Mouse (Mus musculus): Measurements from ENCODE around the gene Krt42. TPM values are rescaled to one million over a fixed set of nuclear protein-coding genes. Genes with fewer than 3 reads are reported as not detected.
A peak's percentile ranks its signal among the peaks of the same experiment; 100 is the strongest.
"Not testable (repeated sequence)": the region's sequence is repeated elsewhere in the genome, so short reads cannot be mapped to it uniquely, and the experiment has no call there.

The Krt42 gene
- polyA plus RNA-seq, 2 experiments: not detected

DNA sequence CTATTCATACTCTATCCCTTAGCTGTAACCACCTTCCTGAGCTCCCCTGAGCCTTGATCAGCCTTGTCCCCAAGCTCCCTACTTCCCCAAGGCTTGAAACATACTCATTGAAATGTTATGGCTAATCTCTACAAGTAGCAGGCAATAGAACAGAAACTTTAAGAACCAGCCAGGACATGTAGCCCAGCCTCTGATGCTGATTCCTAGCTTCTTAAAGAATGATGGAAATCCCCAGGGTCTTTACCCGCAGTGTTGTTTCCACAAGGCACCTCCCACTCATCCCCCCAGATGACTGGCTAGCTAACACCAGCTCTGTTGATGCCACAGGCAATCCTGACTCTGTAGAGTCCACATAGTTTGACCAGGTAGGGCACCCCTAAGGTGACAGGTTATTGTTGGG lies 11.7 kb downstream of the Krt42 start:
- Histone ChIP-seq H3K4me2 (ENCODE audit: low read depth) (no peak overlapping the region), H3K27me3 (ENCODE audit: control insufficient read depth, insufficient read depth, low read length) (no peaks in the 10 kb centered on the region), H3K4me1 (replicated peaks; ENCODE audit: control insufficient read depth in 2 of 2, insufficient read depth in 2 of 2, low read length in 1 of 2) (no peaks in the 10 kb centered on the region), H3K9me3 (ENCODE audit: control insufficient read depth, low read length) (no peaks in the 10 kb centered on the region), H3K4me3 (ENCODE audit: insufficient read depth in 1 of 2, low read depth in 2 of 2, low read length in 2 of 2) (no peak overlapping the region), H3K27ac (no peak overlapping the region), H3K9ac (replicated peaks) (no peak overlapping the region), H3K36me3 (replicated peaks; ENCODE audit: control insufficient read depth, insufficient read depth, low read depth) (no peaks in the 10 kb centered on the region)
- WGBS (ENCODE audit: insufficient replicate concordance): 81% methylated on average over 1 of the region's 1 CpGs
- ATAC-seq (ENCODE audit: insufficient read depth): no peak
- no peak for DNase-seq (ENCODE audit: low read depth in 3 of 3, low spot score in 3 of 3)
- no peak for TF ChIP-seq EP300 (IDR thresholded peaks at IDR 0.05; ENCODE audit: low read depth)
- no peak for TF ChIP-seq CTCF (IDR thresholded peaks at IDR 0.05; ENCODE audit: low read depth)

DNA sequence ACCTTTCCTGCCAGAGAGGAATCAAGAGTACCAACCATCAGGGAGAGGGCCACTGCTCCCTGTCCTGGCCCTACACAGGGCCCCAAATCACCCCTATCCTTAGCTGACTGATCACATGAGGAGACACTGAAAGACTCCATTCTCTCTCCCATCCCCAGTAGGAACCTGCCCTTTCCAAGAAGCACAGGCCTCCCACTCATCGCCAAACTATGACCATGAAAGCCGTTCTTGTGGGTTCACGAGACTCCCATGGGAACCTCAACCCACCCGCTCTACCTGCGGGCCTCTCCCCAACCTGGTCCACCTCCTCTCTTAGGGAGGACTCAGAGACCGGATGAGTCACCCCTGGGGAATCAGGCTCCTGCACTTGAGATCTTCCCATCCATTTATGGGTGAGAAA lies 14.2 kb downstream of the Krt42 start:
- Histone ChIP-seq H3K9ac (replicated peaks) (no peak overlapping the region), H3K36me3 (replicated peaks; ENCODE audit: control insufficient read depth, insufficient read depth, low read depth) (no peaks in the 10 kb centered on the region), H3K9me3 (ENCODE audit: control insufficient read depth, low read length) (no peaks in the 10 kb centered on the region), H3K27ac (no peak overlapping the region), H3K4me3 (ENCODE audit: insufficient read depth in 1 of 2, low read depth in 2 of 2, low read length in 2 of 2) (no peak overlapping the region), H3K4me2 (ENCODE audit: low read depth) (no peak overlapping the region), H3K27me3 (ENCODE audit: control insufficient read depth, insufficient read depth, low read length) (no peaks in the 10 kb centered on the region), H3K4me1 (replicated peaks; ENCODE audit: control insufficient read depth in 2 of 2, insufficient read depth in 2 of 2, low read length in 1 of 2) (no peaks in the 10 kb centered on the region)
- DNase-seq (ENCODE audit: low read depth in 3 of 3, low spot score in 3 of 3): no peak
- TF ChIP-seq EP300 (IDR thresholded peaks at IDR 0.05; ENCODE audit: low read depth): no peak
- TF ChIP-seq CTCF (IDR thresholded peaks at IDR 0.05; ENCODE audit: low read depth): no peak
- ATAC-seq (ENCODE audit: insufficient read depth): no peak
- WGBS (ENCODE audit: insufficient replicate concordance): 73% methylated on average over 6 of the region's 6 CpGs

DNA sequence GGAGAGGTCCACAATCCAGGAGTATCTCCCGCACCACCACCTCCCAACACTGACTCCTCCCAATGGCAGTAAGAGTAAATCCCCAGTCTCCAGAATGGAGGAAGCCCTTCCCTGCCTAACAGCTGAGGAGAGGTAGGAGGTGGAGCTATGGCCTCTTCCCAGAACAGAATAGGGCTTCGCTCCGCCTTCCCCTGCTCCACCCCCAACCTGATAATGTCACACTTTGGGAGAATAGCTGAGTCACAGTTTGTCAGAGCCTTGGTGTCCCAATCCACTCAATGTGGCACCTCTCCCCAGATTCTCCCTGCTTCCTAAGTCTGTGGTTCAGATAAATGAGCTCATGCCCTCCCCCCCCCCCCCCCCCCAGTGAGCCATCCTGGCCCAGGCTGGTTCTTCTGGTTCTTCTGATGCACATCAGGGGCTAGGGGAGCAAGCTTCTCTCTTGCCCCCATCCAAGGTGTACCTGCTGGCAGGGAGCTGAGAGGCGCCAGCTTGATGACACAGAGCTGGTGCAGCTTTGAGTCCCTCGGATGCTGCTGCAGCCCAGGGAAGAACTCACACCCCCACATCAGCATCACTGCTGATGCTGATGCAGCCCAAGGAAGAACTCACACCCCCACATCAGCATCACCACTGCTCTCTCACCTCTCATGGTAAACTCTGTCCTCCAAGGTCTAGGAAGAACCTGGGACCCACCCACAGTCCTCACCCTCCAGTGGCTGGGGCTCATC lies 15.1 kb downstream of the Krt42 start:
- Histone ChIP-seq H3K9me3 (ENCODE audit: control insufficient read depth, low read length) (no peaks in the 10 kb centered on the region), H3K4me3 (ENCODE audit: insufficient read depth in 1 of 2, low read depth in 2 of 2, low read length in 2 of 2) (no peak overlapping the region), H3K4me2 (ENCODE audit: low read depth) (no peak overlapping the region), H3K36me3 (replicated peaks; ENCODE audit: control insufficient read depth, insufficient read depth, low read depth) (no peaks in the 10 kb centered on the region), H3K27me3 (ENCODE audit: control insufficient read depth, insufficient read depth, low read length) (no peaks in the 10 kb centered on the region), H3K27ac (no peak overlapping the region), H3K9ac (replicated peaks) (no peak overlapping the region), H3K4me1 (replicated peaks; ENCODE audit: control insufficient read depth in 2 of 2, insufficient read depth in 2 of 2, low read length in 1 of 2) (no peaks in the 10 kb centered on the region)
- TF ChIP-seq EP300 (IDR thresholded peaks at IDR 0.05; ENCODE audit: low read depth): no peak
- WGBS (ENCODE audit: insufficient replicate concordance): 45% methylated on average over 5 of the region's 5 CpGs
- DNase-seq (ENCODE audit: low read depth in 3 of 3, low spot score in 3 of 3): peak in 1 of 3 experiments; percentile 22
- ATAC-seq (ENCODE audit: insufficient read depth): no peak

DNA sequence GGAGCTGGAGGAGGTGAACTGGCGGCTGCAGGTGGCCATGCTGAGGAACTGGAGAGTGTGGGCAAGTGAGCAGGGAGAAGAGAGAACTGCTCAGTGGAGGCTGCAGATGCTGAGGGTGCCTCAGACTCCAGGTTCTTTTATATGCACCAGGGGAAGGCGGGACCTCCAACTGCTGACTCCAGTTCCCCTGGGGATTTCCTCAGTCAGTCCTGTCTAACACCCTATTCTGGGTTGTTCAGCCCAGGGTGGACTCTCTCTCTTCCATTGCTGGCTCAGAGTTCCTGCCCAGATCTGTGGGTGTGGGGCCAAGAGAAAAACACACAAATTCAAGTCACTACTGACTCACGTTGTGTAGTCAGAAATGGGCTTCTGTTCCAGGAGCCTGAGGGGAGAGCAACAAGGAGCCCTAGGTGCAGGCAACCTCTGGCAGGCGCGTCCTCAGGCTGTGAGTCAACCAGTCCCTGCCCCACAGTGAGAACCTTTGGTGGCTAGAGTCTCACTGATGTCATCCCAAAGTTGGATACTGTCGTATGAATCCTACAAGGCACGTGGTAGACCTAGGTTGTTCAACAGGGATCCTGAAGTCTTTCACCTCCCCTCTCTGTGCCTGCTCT lies 20.7 kb downstream of the Krt42 start, which contains the start of gene Krt16:
Krt16 (minus strand) TSS at position 51 of the 614 bp plus-strand sequence.
- Histone ChIP-seq H3K9me3 (ENCODE audit: control insufficient read depth, low read length) (no peaks in the 10 kb centered on the region), H3K4me3 (ENCODE audit: insufficient read depth in 1 of 2, low read depth in 2 of 2, low read length in 2 of 2) (no peak within 1 kb of the TSS), H3K9ac (replicated peaks) (no peak within 1 kb of the TSS), H3K27me3 (ENCODE audit: control insufficient read depth, insufficient read depth, low read length) (no peaks in the 10 kb centered on the region), H3K4me1 (replicated peaks; ENCODE audit: control insufficient read depth in 2 of 2, insufficient read depth in 2 of 2, low read length in 1 of 2) (no peaks in the 10 kb centered on the region), H3K36me3 (replicated peaks; ENCODE audit: control insufficient read depth, insufficient read depth, low read depth) (no peaks in the 10 kb centered on the region), H3K4me2 (ENCODE audit: low read depth) (no peak within 1 kb of the TSS), H3K27ac (no peak within 1 kb of the TSS)
- 58% methylated on average over 7 of the region's 7 CpGs for WGBS (ENCODE audit: insufficient replicate concordance)
- TF ChIP-seq EP300 (IDR thresholded peaks at IDR 0.05; ENCODE audit: low read depth) (no peak), CTCF (IDR thresholded peaks at IDR 0.05; ENCODE audit: low read depth) (no peak)
- ATAC-seq (ENCODE audit: insufficient read depth): no peak
- DNase-seq (ENCODE audit: low read depth in 3 of 3, low spot score in 3 of 3): no peak

DNA sequence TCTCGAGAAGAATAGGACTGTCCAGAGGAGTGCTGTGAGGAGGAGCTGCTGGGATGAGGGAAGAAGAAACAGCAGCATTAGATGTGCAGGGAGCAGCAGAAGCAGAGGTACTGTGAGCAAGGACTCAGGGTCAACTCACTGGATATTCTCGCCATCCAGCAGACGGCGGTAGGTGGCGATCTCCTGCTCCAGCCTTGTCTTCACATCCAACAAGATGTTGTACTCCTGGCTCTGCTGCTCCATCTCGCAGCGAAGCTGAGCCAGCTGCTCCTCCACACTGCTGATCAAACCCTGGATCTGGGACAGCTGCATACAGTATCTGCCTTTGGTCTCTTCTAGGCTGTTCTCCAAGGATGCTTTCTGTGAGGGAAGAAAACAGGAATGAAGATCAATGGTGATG lies 23.2 kb downstream of the Krt42 start:
- H3K4me2 ChIP-seq (ENCODE audit: low read depth); H3K4me3 ChIP-seq (ENCODE audit: insufficient read depth in 1 of 2, low read depth in 2 of 2, low read length in 2 of 2); H3K9me3 ChIP-seq (ENCODE audit: control insufficient read depth, low read length); DNase-seq (ENCODE audit: low read depth in 3 of 3, low spot score in 3 of 3); H3K36me3 ChIP-seq (replicated peaks; ENCODE audit: control insufficient read depth, insufficient read depth, low read depth); H3K9ac ChIP-seq (replicated peaks); H3K4me1 ChIP-seq (replicated peaks; ENCODE audit: control insufficient read depth in 2 of 2, insufficient read depth in 2 of 2, low read length in 1 of 2); ATAC-seq (ENCODE audit: insufficient read depth); H3K27me3 ChIP-seq (ENCODE audit: control insufficient read depth, insufficient read depth, low read length); H3K27ac ChIP-seq: not testable (repeated sequence)
- 58% methylated on average over 7 of the region's 7 CpGs for WGBS (ENCODE audit: insufficient replicate concordance)

DNA sequence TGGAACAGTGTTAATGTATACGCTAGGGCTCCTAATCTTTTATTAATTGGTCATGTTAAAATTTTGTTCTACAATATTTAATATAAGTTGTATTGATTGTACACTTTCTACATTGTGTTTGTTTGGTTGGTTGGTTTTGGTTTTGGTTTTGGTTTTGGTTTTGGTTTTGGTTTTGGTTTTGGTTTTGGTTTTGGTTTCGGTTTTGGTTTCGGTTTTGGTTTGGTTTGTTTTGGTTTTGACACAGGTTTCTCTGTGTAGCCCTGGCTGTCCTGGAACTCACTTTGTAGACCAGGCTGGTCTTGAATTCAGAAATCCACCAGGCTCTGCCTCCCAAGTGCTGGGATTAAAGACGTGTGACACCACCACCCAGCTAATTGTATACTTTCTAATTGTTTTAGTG lies 29.4 kb downstream of the Krt42 start:
- not testable (repeated sequence) for H3K27me3 ChIP-seq (ENCODE audit: control insufficient read depth, insufficient read depth, low read length); H3K9ac ChIP-seq (replicated peaks); DNase-seq (ENCODE audit: low read depth in 3 of 3, low spot score in 3 of 3); H3K4me2 ChIP-seq (ENCODE audit: low read depth); H3K4me1 ChIP-seq (replicated peaks; ENCODE audit: control insufficient read depth in 2 of 2, insufficient read depth in 2 of 2, low read length in 1 of 2); H3K36me3 ChIP-seq (replicated peaks; ENCODE audit: control insufficient read depth, insufficient read depth, low read depth); ATAC-seq (ENCODE audit: insufficient read depth); H3K27ac ChIP-seq; H3K9me3 ChIP-seq (ENCODE audit: control insufficient read depth, low read length); H3K4me3 ChIP-seq (ENCODE audit: insufficient read depth in 1 of 2, low read depth in 2 of 2, low read length in 2 of 2)
- 68% methylated on average over 4 of the region's 4 CpGs for whole genome bisulfite sequencing (ENCODE audit: insufficient replicate concordance)
